Mouse (Mus musculus) G1E (cell line): Measurements from ENCODE around the gene Lrp8. TPM values are rescaled to one million over a fixed set of nuclear protein-coding genes. Genes with fewer than 3 reads are reported as not detected.

Source experiments
- ATAC-seq: 2 replicates; pipeline ENCODE4 v1.8.0; 2016; ENCODE audit warnings: mild to moderate bottlenecking; ENCODE audit not compliant: insufficient number of reproducible peaks, poor library complexity, low FRiP score, severe bottlenecking; ENCODE audit errors: extremely low read depth
- DNase-seq: peaks from one replicate; pipeline ENCODE4 v3.0.0; 2012; ENCODE audit warnings: low spot score
- H3K27me3 ChIP-seq: 2 replicates; pipeline ENCODE4 v1.6.1; 2012; ENCODE audit warnings: mild to moderate bottlenecking, low read length, inconsistent platforms; ENCODE audit not compliant: insufficient read depth
- H3K36me3 ChIP-seq: replicated peaks from 2 replicates; pipeline ENCODE3; 2012; ENCODE audit warnings: mild to moderate bottlenecking, inconsistent platforms
- H3K4me1 ChIP-seq: 2 replicates; pipeline ENCODE4 v1.6.1; 2012; ENCODE audit warnings: low read depth, low read length, inconsistent platforms, mixed read lengths; ENCODE audit not compliant: insufficient read depth
- H3K4me3 ChIP-seq: 2 replicates; pipeline ENCODE4 v1.5.1; 2012; ENCODE audit warnings: low read depth, mild to moderate bottlenecking, inconsistent platforms, low read length, moderate library complexity, mixed read lengths
- H3K9me3 ChIP-seq: replicated peaks from 2 replicates; pipeline ENCODE4 v1.6.1; 2012; ENCODE audit warnings: inconsistent platforms
- CTCF ChIP-seq: IDR thresholded peaks from 2 replicates; pipeline ENCODE4 v1.5.1; 2012; ENCODE audit warnings: low read depth, low read length, inconsistent platforms, mixed read lengths
- GATA1 ChIP-seq: IDR thresholded peaks from 2 replicates; pipeline ENCODE4 v1.6.1; 2012; ENCODE audit warnings: borderline replicate concordance, low read length, inconsistent platforms, mixed read lengths
- GATA2 ChIP-seq: IDR thresholded peaks from 2 replicates; pipeline ENCODE4 v1.6.1; 2012; ENCODE audit warnings: low read depth, low read length, inconsistent platforms, borderline replicate concordance
- POLR2AphosphoS5 ChIP-seq: IDR thresholded peaks from 2 replicates; pipeline ENCODE4 v1.6.1; 2012; ENCODE audit warnings: low read depth, low read length, inconsistent platforms; ENCODE audit not compliant: insufficient replicate concordance
- TAL1 ChIP-seq: conservative IDR thresholded peaks from 2 replicates; pipeline ENCODE4 v1.6.1; 2012; ENCODE audit warnings: low read depth, low read length, inconsistent platforms, mixed read lengths
- polyA plus RNA-seq: library from polyadenylated mRNA; stranded (reverse); fragments of >175 nt; gene quantifications from 2 replicates; pipeline ENCODE4 v1.2.3, GENCODE M21; 2012
- total RNA-seq, 2 experiments: library from RNA; stranded (forward) in 1 of 2; stranded (reverse) in 1 of 2; fragments of 200-1000 nt in 1 of 2; fragments of >200 nt in 1 of 2; fragmentation: Nextera tagmentation in 1 of 2; gene quantifications; 2 replicates each; pipeline ENCODE4 v1.2.3; 2014 to 2017

Lrp8 gene
- total and polyA plus RNA-seq, 3 experiments, result 5.0 to 13.0 (median 12.1) TPM

DNA sequence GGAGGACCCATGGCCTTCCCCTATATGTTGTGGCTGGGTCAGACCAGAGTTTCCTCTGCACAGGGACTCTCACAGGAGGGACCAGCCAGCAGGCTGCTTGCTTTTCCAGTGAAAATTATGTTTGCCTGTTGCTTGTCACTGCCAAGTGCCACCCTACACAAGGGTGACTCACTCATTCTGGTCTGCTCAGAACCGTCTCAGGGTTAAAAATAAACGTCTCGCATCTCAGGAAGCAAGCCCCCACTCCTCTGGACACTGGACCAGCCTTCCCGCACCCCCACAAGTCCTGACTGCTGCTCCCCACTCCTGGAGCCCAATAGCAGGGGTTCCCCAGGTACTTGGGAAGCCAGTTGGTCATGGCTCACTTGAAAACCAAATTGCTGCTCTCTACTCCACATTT lies 14.4 kb downstream of the Lrp8 start:
- TF ChIP-seq CTCF (no peak), GATA2 (no peak), GATA1 (no peak), TAL1 (no peak), POLR2AphosphoS5 (no peak)
- Histone ChIP-seq H3K36me3 (peaks cover 96% of the 10 kb centered on the region), H3K27me3 (no peaks in the 10 kb centered on the region), H3K4me3 (no peak overlapping the region), H3K4me1 (peaks cover 25% of the 10 kb centered on the region), H3K9me3 (no peaks in the 10 kb centered on the region)
- no peak for ATAC-seq
- DNase-seq, result no peak

DNA sequence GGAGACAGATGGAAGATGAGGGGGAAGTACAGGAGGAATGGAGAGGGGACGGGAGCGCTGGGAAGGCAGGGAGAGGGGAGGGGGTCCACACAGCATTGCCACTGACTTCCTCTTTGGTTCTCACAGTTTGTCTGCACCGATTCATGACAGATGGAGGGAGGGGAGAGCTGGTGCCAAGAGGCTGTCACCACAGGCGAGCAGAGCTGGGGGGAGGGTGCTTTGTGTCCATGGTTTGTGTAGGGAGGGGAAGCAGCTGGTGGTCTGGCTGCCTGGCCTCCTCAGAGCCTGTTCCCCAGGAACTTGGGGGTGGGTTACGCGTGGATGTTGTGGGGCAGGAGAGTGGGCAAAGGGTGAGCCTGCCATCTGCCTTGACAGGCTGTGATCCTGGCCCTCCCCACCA lies 15.4 kb downstream of the Lrp8 start:
- Histone ChIP-seq H3K36me3 (peaks cover 97% of the 10 kb centered on the region), H3K9me3 (no peaks in the 10 kb centered on the region)
- TF ChIP-seq CTCF, result no peak

DNA sequence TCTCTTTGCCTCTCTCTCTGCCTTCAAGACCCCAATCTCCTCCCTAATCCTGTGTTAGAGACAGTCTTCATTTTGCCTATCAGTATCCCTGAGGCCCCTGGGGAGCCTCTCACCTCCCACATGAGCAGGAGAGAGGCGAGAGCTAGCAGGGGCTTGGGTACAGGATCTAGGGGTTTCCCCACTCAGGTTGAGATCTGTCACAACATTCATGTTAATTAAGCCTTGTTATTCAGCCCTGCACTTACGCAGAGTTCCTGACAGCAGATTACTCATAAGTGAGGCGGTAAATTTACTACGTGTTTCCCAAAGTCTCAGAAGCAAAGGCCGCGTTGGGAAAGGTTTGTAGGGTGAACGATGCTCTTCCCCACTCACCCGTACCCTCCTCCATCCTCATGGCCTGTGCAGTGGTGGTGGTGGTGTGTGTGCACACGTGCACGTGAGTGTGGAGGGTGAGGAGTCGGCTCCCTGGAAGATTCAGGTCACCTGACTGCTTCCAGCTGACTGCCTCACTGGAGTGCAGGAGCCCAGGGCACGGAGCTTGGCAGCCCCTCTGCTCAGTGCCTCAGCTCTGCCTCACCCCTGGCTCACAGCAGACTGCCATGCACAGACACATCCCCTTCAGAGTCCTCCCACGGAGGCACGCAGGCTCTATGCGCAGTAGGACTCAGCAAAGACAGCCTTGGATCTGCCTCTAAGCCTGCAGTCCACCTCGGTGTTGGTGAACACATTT lies 18.1 kb downstream of the Lrp8 start:
- Histone ChIP-seq H3K9me3 (no peaks in the 10 kb centered on the region), H3K4me3 (no peak overlapping the region), H3K4me1 (peaks cover 20% of the 10 kb centered on the region), H3K27me3 (no peaks in the 10 kb centered on the region), H3K36me3 (peaks cover 99% of the 10 kb centered on the region)
- DNase-seq (no peak), ATAC-seq (no peak)
- no peak for TF ChIP-seq CTCF
- no peak for TF ChIP-seq GATA1
- TF ChIP-seq GATA2, result no peak
- TF ChIP-seq TAL1, result no peak
- no peak for TF ChIP-seq POLR2AphosphoS5

More for the DNA sequence above, 15.4 kb downstream of the Lrp8 start:
- H3K27me3 ChIP-seq, result no peaks in the 10 kb centered on the region
- ATAC-seq (no peak), DNase-seq (no peak)
- no peak overlapping the region for H3K4me3 ChIP-seq
- peaks cover 20% of the 10 kb centered on the region for H3K4me1 ChIP-seq

DNA sequence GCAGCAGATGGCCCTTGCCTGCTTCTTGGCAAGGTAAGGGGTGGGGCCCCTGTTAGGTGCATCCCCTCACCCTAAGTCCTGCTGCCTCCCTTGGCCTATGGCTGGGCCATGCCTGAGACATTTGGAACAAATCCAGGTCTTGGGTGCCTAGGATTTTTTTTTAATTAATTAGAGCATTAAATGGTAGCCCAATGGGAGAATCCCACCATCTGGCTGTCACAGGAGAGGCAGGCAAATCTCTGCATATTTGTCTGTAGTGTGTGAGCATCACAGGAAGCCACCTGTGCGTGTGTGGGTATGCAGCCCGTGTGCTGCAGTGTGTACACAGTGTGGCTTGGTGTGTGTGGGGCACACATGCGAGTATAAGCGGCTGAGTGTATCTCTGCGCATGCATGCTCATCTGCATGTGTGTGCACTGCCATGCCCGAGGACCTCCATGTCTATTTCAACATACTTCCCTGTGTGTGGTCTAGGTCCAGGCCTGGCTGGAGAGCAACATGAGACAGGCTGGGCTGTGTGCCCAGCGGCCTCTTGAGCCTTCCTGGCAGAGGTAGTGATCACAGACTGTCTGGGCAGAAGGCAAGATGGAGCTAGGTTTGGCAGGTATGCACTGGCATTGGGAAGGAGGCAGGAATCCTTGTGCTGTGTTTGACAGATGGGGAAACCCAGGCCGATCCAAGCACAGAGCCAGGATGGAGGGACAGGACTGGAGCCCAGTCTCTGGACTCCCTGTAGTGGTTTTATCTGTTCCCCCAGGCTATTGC lies 19.0 kb downstream of the Lrp8 start:
- H3K36me3 ChIP-seq, result peaks cover 99% of the 10 kb centered on the region
- no peak for ATAC-seq
- TF ChIP-seq TAL1, result no peak
- TF ChIP-seq POLR2AphosphoS5, result no peak
- no peak for TF ChIP-seq GATA1
- no peak for TF ChIP-seq GATA2
- no peak for TF ChIP-seq CTCF

DNA sequence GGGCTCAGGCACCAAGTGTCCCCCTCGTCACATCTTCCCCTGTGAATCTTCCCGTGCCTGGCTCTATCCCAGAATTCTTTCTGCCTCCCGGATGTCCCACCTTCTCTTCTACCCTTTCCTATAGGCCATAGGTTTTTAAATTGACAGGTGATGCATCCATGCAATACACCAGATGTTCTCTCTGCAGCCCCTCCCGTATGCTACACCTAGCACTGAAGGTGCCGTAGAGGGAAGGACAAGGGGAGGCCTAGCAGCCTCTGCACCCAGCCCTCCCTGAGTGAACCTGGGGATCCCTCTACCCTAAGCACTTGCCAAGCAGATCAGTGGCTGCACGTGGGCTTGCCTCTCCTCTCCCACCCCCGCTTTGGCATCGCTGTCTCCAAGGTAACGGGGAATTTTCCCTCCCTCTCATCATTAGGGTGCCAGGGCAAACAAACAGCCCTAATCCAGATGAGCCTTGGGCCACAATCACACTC lies 20.9 kb downstream of the Lrp8 start:
- TF ChIP-seq GATA2, result no peak
- no peak for TF ChIP-seq TAL1
- no peak for TF ChIP-seq POLR2AphosphoS5
- TF ChIP-seq CTCF, result no peak
- no peak for TF ChIP-seq GATA1
- Histone ChIP-seq H3K36me3 (peaks cover 99% of the 10 kb centered on the region), H3K27me3 (no peaks in the 10 kb centered on the region), H3K4me3 (no peak overlapping the region), H3K4me1 (peaks cover 13% of the 10 kb centered on the region), H3K9me3 (no peaks in the 10 kb centered on the region)
- ATAC-seq (no peak), DNase-seq (no peak)

More for the DNA sequence above, 19.0 kb downstream of the Lrp8 start:
- Histone ChIP-seq H3K9me3 (no peaks in the 10 kb centered on the region), H3K27me3 (no peaks in the 10 kb centered on the region), H3K4me1 (peaks cover 22% of the 10 kb centered on the region), H3K4me3 (no peak overlapping the region)
- no peak for DNase-seq

DNA sequence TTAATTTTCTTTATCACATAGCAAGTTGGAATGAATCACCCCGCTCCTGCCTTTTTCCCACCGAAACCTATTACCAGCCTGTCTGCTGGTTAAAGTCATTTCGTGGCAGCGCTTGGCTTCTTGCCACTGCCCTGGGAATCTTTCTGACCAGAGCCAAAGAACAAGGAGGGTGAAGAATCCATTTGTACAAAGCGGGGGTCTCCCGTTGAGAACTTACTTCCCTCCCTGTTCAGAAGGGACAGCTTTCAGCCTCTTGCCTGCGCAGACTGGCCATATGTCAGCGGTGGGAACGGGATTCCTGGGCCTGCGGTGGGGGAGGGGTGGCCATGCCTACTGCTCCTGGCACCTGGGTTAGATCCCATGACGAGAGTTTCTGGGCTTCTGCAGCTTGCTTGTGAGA lies 21.4 kb downstream of the Lrp8 start:
- no peak for DNase-seq
- Histone ChIP-seq H3K27me3 (no peaks in the 10 kb centered on the region), H3K36me3 (peaks cover 99% of the 10 kb centered on the region), H3K4me3 (no peak overlapping the region), H3K4me1 (peaks cover 11% of the 10 kb centered on the region; the same call in 1 of the 2 replicates), H3K9me3 (no peaks in the 10 kb centered on the region)
- ATAC-seq, result no peak
- TF ChIP-seq POLR2AphosphoS5 (no peak), TAL1 (no peak), GATA2 (no peak), GATA1 (no peak), CTCF (no peak)
